Mouse (Mus musculus): ENCODE results near the gene Cry2.
"Not testable (repeated sequence)": the region's sequence is repeated elsewhere in the genome, so short reads cannot be mapped to it uniquely, and the experiment has no call there.

The Cry2 gene

DNA sequence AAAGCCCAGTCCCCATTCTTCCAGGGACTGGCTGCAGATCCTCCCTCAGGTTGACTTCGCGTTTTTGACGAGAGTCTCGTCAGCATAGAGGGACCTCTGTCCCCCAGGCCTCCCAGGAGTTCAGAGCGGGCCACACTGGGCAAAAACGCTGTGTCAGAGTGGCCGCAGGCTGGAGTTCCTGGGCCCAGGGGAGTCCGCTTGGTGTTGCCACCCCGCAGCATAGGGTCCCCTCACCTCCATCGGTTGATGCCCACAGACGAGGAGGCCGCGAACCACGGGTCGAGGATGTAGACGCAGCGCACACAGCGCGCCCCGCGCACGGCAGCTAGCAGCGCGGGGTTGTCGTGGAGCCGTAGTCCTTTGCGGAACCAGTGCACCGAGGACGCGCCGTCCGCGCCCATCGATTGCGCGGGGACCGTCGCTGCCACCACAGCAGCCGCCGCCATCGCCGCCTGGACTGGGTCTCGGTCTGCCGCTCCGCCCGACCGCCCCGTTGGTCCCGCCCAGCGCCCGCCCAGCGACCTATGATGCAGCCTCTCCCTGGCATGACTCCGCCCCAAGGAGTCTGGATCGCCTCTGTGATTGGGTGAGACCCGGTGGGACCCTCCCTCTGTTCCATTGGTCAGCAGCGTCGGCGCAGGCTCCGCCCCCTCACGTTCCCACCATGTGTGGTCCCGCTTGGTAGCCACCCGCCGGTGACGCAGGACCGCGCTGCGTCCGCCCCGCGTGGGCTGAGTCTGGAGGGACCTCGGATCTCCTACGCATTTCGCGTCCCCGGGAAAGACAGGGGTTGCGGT lies at the start of gene Cry2:
Cry2 (minus strand) TSS at position 466 of the 797 bp plus-strand sequence.
- peak; percentile 99 for DNase-seq (ENCODE audit: low spot score)

GRCm38 (mm10) chr2:92483505-92483904 lies 49.7 kb upstream of the Cry2 start:
- DNase-seq (ENCODE audit: low spot score) = no peak

GRCm38 (mm10) chr2:92482551-92482950 lies 48.7 kb upstream of the Cry2 start:
- DNase-seq (ENCODE audit: low spot score) = no peak

GRCm38 (mm10) chr2:92478313-92478688 lies 44.5 kb upstream of the Cry2 start:
- no peak for DNase-seq (ENCODE audit: low spot score)

DNA sequence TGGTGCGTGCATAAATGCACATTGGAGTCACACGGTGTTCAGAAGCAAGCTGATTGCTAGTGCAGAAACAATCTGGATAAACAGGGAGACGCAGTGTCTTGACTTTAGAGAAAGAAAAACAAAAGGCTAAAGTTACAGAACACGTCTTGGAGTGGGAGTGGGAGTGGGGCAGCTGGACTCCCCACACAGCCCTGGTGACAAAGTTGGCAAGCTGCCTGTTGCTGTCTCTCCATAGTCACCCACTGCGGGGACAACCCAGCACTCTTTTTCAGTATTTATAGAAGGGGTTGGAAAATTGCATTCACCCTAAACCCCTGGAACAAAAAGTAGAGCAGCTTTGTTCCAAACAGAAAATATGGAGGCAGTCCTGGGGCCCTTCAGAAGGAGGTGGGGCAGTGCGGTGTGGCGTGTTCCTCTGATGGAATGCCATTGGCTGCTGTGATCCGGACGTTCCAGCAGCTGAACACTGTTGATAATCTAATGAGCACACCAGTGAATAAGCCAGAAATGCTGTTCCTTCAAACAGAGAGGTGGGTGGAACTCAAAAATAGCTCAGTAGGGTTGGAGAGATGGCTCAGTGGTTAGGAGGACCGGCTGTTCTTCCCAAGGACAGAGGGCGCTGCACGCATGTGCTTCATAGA lies 43.9 kb upstream of the Cry2 start:
- no peak for DNase-seq (ENCODE audit: low spot score)

- DNase-seq (ENCODE audit: low spot score) = not testable (repeated sequence)
Observed at GRCm38 (mm10) chr2:92476580-92476979, 42.7 kb upstream of the Cry2 start.

DNA sequence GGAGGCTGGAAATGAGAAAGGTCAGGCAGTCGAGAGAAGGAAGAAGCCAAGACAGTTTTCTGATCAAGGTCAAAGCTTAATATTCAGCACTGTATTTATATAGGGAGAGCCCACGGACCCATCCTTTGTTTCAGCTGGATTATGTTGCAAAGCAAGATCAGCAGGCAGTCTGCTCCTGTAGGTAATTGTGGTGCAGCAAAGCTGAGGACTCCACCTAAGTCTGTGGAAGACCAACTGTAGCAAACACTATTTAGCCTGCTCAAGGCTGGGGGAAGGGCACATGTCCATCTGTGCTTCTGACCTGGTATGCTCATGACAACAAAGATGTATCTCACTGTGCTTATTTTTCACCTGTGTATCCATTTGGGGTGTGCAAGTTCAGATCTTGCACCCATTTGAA lies 41.9 kb upstream of the Cry2 start:
- DNase-seq (ENCODE audit: low spot score) = no peak

DNA sequence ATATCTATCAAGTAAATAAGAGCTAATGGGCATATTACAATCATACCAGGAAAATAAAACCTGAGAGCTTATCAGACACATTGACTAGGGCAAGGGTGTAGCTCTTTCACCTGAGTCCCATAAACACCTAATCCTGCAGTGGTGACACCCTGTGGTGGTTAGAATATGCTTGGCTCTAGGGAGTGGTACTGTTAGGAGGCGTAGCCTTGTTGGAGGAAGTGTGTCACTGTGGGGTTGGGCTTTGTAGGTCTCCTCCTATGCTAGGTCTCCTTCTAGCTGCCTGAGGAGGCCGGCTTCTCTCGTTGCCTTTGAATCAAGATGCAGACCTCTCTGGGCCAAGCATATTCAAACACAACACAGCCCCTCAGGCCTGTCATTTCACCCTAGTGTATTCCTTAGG lies 41.1 kb upstream of the Cry2 start:
- DNase-seq (ENCODE audit: low spot score) = no peak

DNA sequence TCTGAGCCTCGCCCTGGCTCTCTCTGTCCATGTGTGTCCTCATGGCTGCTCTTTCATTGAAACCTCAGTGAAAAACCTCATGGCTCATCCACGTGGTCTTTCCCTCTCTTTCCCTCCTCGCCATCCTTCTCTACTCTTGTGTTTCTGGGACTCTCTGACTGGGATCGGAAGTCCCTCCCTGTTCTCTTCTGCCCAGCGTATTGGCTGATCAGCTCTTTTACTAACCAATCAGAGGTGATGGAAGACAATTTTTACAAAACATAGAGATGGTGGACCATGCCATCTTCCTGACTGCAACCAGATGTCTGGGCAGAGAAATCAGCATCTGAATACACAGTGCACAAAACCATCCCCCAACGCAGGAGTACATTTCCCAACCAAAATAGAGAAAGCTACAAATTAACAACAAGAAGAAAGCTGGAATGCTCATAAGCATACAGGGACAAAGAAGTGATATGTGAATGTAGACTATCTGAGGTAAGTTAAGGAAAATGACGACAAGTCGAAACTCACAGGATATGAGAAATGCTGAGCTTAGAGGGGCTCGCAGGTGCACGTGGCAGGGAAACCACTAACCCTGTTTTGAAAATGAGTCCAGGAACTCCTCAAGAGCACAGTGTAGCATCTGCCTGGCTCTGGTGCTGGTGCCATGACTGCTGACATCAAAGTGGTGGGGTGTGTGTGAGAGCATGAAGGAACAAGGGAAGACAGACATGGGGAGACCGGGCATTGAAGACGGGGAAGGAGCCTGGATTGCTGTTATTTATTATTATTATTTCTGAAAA lies 38.2 kb upstream of the Cry2 start:
- no peak for DNase-seq (ENCODE audit: low spot score)

- DNase-seq (ENCODE audit: low spot score) = no peak
Observed at GRCm38 (mm10) chr2:92464690-92465089, 30.8 kb upstream of the Cry2 start.

DNA sequence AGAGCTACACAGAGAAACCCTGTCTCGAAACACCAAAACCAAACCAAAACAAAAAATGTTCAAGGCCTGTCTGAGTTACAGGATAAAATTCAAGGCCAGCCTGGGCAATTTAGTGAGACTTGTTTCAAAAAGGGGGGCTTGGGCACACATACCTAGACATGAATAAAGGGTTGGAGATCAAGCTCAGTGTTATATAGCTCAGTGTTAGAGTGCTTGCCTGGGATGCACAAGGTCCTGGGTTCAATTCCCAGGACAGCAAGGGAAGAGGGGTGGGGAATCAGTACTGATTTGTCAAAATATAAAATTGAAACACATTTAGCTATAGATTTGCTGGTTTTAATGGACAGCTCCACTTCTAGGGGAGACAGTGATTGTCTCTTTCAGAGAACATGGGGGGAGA lies 27.4 kb upstream of the Cry2 start:
- DNase-seq (ENCODE audit: low spot score) = no peak

- peak; percentile 38 for DNase-seq (ENCODE audit: low spot score)
Observed at GRCm38 (mm10) chr2:92459921-92460707, 26.3 kb upstream of the Cry2 start, which contains the start of gene Slc35c1. TSS of gene Slc35c1 (minus strand) at chr2:92460538.

DNA sequence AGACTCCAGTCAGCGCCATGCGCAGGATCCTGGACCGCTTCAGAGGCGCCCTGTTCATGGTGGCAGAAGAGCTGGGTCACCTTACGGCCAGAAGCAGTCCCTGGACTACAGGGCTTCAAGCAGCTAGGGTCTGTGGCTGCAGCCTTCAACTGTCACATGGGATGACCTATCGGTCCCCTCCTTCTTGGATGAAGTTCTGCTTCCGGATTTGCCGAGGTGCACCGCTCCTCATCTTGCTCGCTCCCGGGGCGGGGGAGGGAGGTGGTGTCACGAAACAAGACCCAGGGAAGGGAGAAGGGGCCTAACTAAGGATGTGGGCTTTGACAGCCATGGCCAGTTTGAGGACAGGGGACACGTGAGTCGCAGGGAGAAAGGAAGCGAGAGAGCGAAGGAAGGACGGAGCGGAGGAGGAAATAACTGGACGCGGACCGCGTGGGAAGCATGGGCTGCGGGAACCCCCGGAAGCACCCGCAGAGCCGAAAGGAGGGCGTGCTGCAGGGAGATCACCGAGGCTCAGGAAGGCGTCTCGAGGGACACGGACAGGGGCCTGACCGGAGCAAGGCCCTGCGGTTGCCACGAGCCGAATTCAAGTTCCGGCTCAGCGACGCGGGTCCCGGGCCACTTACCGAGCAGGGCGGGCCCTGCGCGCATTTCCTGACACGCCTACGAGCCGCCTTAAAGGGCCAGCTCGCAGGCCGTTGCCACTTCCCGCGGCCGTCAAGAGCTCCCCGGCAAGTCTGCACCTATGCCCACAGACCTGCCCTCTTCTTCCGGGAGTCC lies 25.5 kb upstream of the Cry2 start:
- DNase-seq (ENCODE audit: low spot score) = peak; percentile 87

DNA sequence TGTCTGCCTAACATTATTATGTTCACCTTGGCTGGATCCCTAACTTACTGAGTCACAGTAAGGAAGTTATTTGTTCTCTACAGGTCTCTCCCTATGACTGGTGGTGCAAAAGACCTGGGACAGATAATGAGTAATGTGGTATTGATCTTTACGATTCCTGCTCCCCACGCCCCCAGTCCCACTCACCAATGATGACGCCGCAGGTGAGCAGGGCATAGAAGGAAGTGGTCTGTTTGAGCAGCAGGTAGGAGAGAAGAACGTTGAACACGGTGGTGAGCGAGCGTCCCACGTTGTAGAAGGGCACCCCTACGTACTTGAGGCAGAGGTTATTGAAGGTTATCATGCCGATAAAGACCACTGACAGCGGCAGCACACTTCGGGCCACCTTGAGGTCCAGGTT lies 24.6 kb upstream of the Cry2 start:
- DNase-seq (ENCODE audit: low spot score) = no peak

DNA sequence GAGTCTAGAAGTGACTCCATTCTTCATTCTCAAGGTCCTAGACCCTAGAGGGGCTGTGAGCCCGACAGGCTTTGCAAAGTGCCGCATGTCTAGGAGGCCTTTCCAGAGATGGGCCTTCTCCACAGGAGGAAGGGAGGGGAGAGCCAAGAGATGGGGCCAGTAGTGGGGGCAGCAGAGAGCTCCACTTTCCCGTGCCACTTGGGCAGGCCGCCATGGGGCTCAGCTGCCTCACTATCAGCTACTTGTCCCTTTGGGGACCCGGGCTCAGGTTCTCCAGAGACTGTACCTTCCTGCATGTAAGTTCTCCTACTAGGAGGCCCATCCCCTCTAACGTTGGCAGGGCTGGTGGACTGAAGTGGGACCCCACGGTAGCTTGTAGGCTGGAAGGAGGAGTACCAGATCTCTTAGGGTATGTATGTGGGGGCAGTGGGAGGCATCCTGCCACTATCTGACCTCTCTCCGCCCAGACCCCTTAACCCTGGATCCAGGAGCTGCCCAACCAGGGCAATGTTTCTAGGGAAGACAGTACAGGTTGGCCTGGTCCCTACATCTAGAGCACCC lies 23.2 kb upstream of the Cry2 start:
- no peak for DNase-seq (ENCODE audit: low spot score)

- no peak for DNase-seq (ENCODE audit: low spot score)
Observed at GRCm38 (mm10) chr2:92455704-92456103, 21.9 kb upstream of the Cry2 start.

DNA sequence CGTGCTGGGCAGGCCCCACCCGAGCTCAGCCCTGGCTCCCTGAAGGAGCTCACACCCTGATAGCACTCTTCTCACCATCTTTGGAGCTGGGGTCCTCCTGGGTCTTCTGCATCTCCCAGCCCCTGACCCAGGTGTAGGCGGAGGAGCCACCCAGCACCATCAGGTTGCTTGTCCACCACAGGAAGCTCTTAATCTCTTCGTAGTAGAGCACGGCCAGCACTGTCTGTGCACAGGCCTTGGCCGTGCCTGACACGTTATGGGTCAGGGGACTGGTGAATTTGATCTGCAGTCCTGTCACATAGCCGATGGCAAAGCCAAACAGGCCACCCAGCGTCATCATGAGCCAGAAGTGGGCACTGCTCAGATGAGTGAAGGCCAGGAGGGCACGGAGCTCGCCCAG lies 20.3 kb upstream of the Cry2 start:
- DNase-seq (ENCODE audit: low spot score) = no peak

DNA sequence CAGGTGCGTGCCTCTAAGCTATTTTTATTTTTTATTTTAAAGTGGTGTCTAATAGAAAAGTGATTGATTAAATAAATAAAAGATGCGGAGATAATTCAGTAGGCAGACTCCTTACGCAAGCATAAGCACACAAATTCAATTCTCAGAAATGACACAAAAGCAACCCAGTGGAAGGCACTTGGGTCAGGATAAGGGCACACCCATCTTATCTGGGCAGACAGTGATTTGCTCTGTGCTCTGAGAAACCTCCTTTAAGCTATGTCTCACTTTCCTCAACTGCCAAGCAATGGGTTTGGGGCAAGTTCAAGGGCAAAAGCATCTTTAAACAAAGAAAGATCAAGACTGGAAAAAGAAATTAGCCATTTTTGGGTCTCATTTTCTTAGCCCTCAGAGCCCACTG lies 17.3 kb upstream of the Cry2 start:
- no peak for DNase-seq (ENCODE audit: low spot score)

GRCm38 (mm10) chr2:92447121-92447740 lies 13.4 kb upstream of the Cry2 start:
- no peak for DNase-seq (ENCODE audit: low spot score)

DNA sequence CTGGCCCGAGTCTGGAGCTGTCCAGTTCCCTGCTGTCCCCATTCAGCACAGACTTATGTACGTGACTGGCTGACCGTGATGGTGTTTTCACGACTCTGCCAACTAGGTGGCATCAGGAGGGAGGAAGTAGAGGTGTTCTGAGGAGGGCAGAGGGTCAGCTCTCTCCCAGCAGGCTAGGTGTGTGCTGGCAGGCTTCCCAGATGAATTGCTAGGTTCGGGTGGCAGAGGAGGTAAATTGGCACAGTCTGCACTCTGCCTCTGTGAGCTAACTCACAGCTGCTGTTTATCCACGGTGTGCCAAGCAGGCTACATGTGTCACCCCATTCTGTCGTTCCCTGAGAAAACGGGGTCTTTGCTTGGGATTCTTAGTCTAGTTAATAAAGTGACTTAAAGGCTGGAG lies 12.8 kb upstream of the Cry2 start:
- no peak for DNase-seq (ENCODE audit: low spot score)

- no peak for DNase-seq (ENCODE audit: low spot score)
Observed at GRCm38 (mm10) chr2:92445890-92446289, 12.0 kb upstream of the Cry2 start.

Measured in MN1 (cell line).